Mouse (Mus musculus) testis, adult 2 months (tissue): ENCODE data around the gene Tmem95.

Experiments used
- CTCF ChIP-seq: fragments of 200-500 bp; IDR thresholded peaks from 2 replicates; pipeline ENCODE4 v1.5.1; 2012; ENCODE audit warnings: low read depth, mild to moderate bottlenecking, inconsistent platforms, low read length, moderate library complexity; ENCODE audit not compliant: control insufficient read depth, insufficient read depth, insufficient replicate concordance
- POLR2A ChIP-seq: fragments of 200-500 bp; IDR thresholded peaks from 2 replicates; pipeline ENCODE4 v1.6.1; 2012; ENCODE audit warnings: low read depth, mild to moderate bottlenecking, inconsistent platforms, low read length, moderate library complexity; ENCODE audit not compliant: control insufficient read depth

GRCm38 (mm10) chr11:69828832-69829231, 49.0 kb downstream of the Tmem95 start:
- no peak for TF ChIP-seq CTCF
- no peak for TF ChIP-seq POLR2A
